Mouse (Mus musculus) induced T-regulatory cell, adult 2 months (primary cell): ENCODE measurements around the gene 1700001C19Rik.

Experiments
- DNase-seq: peaks from one replicate; pipeline ENCODE4 v3.0.0-alpha.2; 2012; ENCODE audit warnings: low read depth

The 1700001C19Rik gene

DNA sequence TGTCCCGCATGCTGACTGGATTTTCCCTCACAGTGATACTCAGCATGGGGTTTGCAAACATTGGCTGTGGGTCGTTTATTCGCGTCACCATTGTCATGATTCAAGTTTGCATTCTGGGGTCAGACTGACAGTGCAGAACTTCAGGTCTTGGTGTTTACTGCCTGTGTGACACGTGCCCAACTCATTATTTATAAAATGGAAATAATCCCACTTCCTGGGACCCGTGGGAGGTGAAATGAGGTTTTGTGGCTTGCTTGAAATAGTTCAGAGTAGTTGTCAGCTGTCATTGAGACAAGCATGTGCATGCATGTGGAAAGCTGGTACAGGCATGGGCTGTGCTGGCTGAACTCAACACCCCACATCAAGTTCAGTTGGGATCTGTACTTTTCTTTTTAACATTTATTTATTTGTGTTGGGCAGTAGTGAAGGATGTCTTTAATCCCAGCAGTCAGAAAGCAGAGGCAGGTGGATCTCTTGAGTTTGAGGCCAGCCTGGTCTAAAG lies 60.3 kb downstream of the 1700001C19Rik start:
- no peak for DNase-seq

- no peak for DNase-seq
These were observed 63.2 kb downstream of the 1700001C19Rik start for GRCm38 (mm10) chr17:47373991-47374390.

GRCm38 (mm10) chr17:47371451-47371850 lies 65.7 kb downstream of the 1700001C19Rik start:
- peak; percentile 86 for DNase-seq

- DNase-seq = no peak
These were observed 68.1 kb downstream of the 1700001C19Rik start for GRCm38 (mm10) chr17:47369087-47369443.

- peak; percentile 93 for DNase-seq
These were observed 68.6 kb downstream of the 1700001C19Rik start, which contains the start of gene Mrps10 for GRCm38 (mm10) chr17:47368401-47369086. Gene Mrps10 (plus strand): TSS chr17:47368887.
